Mouse (Mus musculus) spleen, adult 18-20 months (tissue): ENCODE data around the gene Aoah.

ENCODE experiments used
- DNase-seq, 2 experiments: peaks; one replicate each; pipeline ENCODE4 v3.0.0; 2022; ENCODE audit warnings: mixed read lengths in 2 of 2

The Aoah gene

DNA sequence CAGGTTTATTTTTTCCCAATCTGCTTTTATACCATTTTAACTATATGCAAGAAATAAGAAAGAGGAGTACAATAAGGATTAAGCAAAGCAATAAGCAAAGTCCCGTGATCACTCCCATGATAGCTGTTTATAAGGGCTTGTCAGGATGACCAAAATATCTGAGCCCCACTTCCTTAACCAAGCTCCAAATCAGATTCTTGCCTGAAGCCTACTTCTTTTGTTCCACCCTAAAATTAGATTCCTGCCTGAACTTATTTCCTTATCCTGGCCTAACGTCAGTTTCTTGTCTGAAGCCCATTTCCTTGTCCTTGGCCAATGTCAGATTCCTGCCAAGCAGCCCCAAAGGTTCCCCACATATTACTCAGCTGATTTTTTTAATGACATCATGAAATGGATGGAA lies 288.8 kb downstream of the Aoah start:
- DNase-seq = no peak
